Mouse (Mus musculus): ENCODE measurements around the gene Sdsl. TPM values are rescaled to one million over a fixed set of nuclear protein-coding genes. Genes with fewer than 3 reads are reported as not detected.

Sdsl gene
- polyA plus RNA-seq (2014; fragmentation: Illumina TruSeq; extraction: RNeasy Lipid Tissue Mini Kit (QIAGEN cat#74804); ENCODE audit: low read depth, low replicate concordance), result not detected

DNA sequence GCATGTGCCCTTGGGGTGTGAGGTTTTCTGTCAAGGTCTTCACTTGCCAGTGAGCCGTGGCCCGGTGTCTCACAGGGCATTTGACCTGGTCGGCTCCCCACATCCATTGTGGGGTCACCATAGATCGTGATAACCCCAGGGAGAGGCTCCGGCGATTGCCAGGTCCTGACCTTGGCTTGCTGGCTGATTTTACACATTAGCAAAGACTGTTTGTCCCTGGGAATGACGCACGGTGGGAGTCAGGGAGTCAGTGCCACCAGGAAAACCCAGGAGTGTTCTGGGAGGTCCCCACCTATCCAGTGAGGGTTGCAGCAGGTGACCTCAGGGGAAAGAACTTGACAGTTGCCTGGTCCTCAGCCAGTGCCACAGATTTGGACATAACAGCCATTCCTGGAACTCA is at the start of gene Sdsl:
Gene Sdsl (minus strand): TSS at position 41 of the 400 bp plus-strand sequence.

GRCm38 (mm10) chr5:120510982-120511642 is 38.5 kb upstream of the Sdsl start, which contains the start of gene Slc8b1:
Slc8b1 (plus strand) TSS chr5:120511168.

GRCm38 (mm10) chr5:120503144-120503795 is 30.7 kb upstream of the Sdsl start, which contains the start of gene Plbd2:
Plbd2 (minus strand) TSS chr5:120503625.

GRCm38 (mm10) chr5:120476296-120476695 is 3.7 kb upstream of the Sdsl start, which contains the start of gene Sds:
Sds (plus strand) TSS chr5:120476526.

GRCm38 (mm10) chr5:120431649-120432485 is 40.7 kb downstream of the Sdsl start, which contains the start of gene Lhx5:
Lhx5 (plus strand) TSS chr5:120431699.

Other genes with a start within 250 kb of the Sdsl start
- not detected for gene Lhx5, start 41.1 kb downstream of the Sdsl start, polyA plus RNA-seq (2014; fragmentation: Illumina TruSeq; extraction: RNeasy Lipid Tissue Mini Kit (QIAGEN cat#74804); ENCODE audit: low read depth, low replicate concordance)
- 10.3 TPM for gene Sds, start 3.7 kb upstream of the Sdsl start, polyA plus RNA-seq (2014; fragmentation: Illumina TruSeq; extraction: RNeasy Lipid Tissue Mini Kit (QIAGEN cat#74804); ENCODE audit: low read depth, low replicate concordance)
- gene Plbd2, start 30.8 kb upstream of the Sdsl start, polyA plus RNA-seq (2014; fragmentation: Illumina TruSeq; extraction: RNeasy Lipid Tissue Mini Kit (QIAGEN cat#74804); ENCODE audit: low read depth, low replicate concordance), result 1.8 TPM
- gene Slc8b1, start 38.4 kb upstream of the Sdsl start, polyA plus RNA-seq (2014; fragmentation: Illumina TruSeq; extraction: RNeasy Lipid Tissue Mini Kit (QIAGEN cat#74804); ENCODE audit: low read depth, low replicate concordance), result 3.3 TPM
- 4.7 TPM for gene Tpcn1, start 115.9 kb upstream of the Sdsl start, polyA plus RNA-seq (2014; fragmentation: Illumina TruSeq; extraction: RNeasy Lipid Tissue Mini Kit (QIAGEN cat#74804); ENCODE audit: low read depth, low replicate concordance)
- gene Iqcd, start 116.2 kb upstream of the Sdsl start, polyA plus RNA-seq (2014; fragmentation: Illumina TruSeq; extraction: RNeasy Lipid Tissue Mini Kit (QIAGEN cat#74804); ENCODE audit: low read depth, low replicate concordance), result not detected
- gene Rita1, start 139.8 kb upstream of the Sdsl start, polyA plus RNA-seq (2014; fragmentation: Illumina TruSeq; extraction: RNeasy Lipid Tissue Mini Kit (QIAGEN cat#74804); ENCODE audit: low read depth, low replicate concordance), result 0.64 TPM
- gene Ddx54, start 139.9 kb upstream of the Sdsl start, polyA plus RNA-seq (2014; fragmentation: Illumina TruSeq; extraction: RNeasy Lipid Tissue Mini Kit (QIAGEN cat#74804); ENCODE audit: low read depth, low replicate concordance), result 0.61 TPM
- not detected for gene Cfap73, start 161.4 kb upstream of the Sdsl start, polyA plus RNA-seq (2014; fragmentation: Illumina TruSeq; extraction: RNeasy Lipid Tissue Mini Kit (QIAGEN cat#74804); ENCODE audit: low read depth, low replicate concordance)
- gene Rasal1, start 176.0 kb upstream of the Sdsl start, polyA plus RNA-seq (2014; fragmentation: Illumina TruSeq; extraction: RNeasy Lipid Tissue Mini Kit (QIAGEN cat#74804); ENCODE audit: low read depth, low replicate concordance), result not detected
- not detected for gene Dtx1, start 239.1 kb upstream of the Sdsl start, polyA plus RNA-seq (2014; fragmentation: Illumina TruSeq; extraction: RNeasy Lipid Tissue Mini Kit (QIAGEN cat#74804); ENCODE audit: low read depth, low replicate concordance)

Measured in liver, adult 10 weeks (tissue).